Mouse (Mus musculus): ENCODE measurements around the gene Nubp1. TPM values are rescaled to one million over a fixed set of nuclear protein-coding genes. Genes with fewer than 3 reads are reported as not detected.
A peak's percentile ranks its signal among the peaks of the same experiment; 100 is the strongest.

Gene Nubp1
- total and polyA plus RNA-seq, 3 experiments, result 57.7 to 75.0 TPM; not detected in 1

DNA sequence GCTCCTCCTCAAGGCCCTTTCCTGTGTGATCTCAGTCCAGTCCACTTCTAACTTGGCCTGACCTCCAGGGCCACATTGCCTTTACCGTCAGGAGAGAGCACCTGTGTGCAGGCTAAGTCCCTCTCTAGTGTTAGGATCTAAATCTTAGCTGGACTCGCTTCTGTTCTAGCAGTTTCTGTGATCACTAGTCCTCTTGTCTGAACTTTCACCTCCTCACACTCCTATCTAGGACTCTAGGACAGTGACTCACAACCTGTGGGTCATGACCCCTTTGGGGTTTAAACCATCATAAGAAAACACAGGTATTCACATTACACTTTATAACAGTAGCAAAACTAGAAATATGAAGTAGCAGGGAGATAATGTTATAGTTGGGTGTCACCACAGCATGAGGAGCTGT lies 40.2 kb downstream of the Nubp1 start:
- Histone ChIP-seq H3K27ac (ENCODE audit: control insufficient read depth, low read depth, low read length) (no peak overlapping the region), H3K79me2 (ENCODE audit: control insufficient read depth, insufficient read depth, low read length, poor library complexity) (no peaks in the 10 kb centered on the region), H3K4me1 (ENCODE audit: control insufficient read depth in 1 of 2, insufficient read depth in 2 of 2, low read length in 2 of 2) (no peaks in the 10 kb centered on the region), H3K27me3 (ENCODE audit: control insufficient read depth in 1 of 2, insufficient read depth in 2 of 2, low read length in 2 of 2) (0 out of 4 replicates have a peak, but pooled peaks cover 0 to 2% of the 10 kb centered on the region in 2 experiments), H3K9me3 (replicated peaks; ENCODE audit: insufficient read depth, low read length) (no peaks in the 10 kb centered on the region), H3K9ac (ENCODE audit: control insufficient read depth, low read depth, low read length, poor library complexity, severe bottlenecking) (no peak overlapping the region), H3K4me3 (ENCODE audit: control insufficient read depth in 1 of 2, insufficient read depth in 1 of 2, low read depth in 2 of 2, low read length in 2 of 2) (no peak overlapping the region), H3K36me3 (ENCODE audit: control insufficient read depth in 1 of 2, insufficient read depth in 2 of 2, low read length in 2 of 2) (no peaks in the 10 kb centered on the region)
- DNase-seq (ENCODE audit: low read depth, low spot score), result no peak
- TF ChIP-seq GABPA (IDR thresholded peaks at IDR 0.05; ENCODE audit: low read depth, low read length), result no peak
- TF ChIP-seq TBP (IDR thresholded peaks at IDR 0.05; ENCODE audit: low read depth, low read length), result no peak
- TF ChIP-seq NRF1 (IDR thresholded peaks at IDR 0.05; ENCODE audit: insufficient read depth, low read depth, low read length, poor library complexity, severe bottlenecking), result no peak
- no peak for TF ChIP-seq MEF2A (IDR thresholded peaks at IDR 0.05; ENCODE audit: extremely low read depth, insufficient replicate concordance, low read depth, low read length, poor library complexity, severe bottlenecking)
- no peak for TF ChIP-seq HCFC1 (IDR thresholded peaks at IDR 0.05; ENCODE audit: low read depth, low read length)
- TF ChIP-seq POLR2AphosphoS5 (IDR thresholded peaks at IDR 0.05; ENCODE audit: borderline replicate concordance, low read depth, low read length), result no peak
- no peak for TF ChIP-seq CTCF (IDR thresholded peaks at IDR 0.05 in 2 of 3, conservative IDR thresholded peaks at IDR 0.05 in 1 of 3; ENCODE audit: control insufficient read depth in 1 of 3, insufficient read depth in 1 of 3, low read depth in 2 of 3, low read length in 3 of 3, poor library complexity in 1 of 3, severe bottlenecking in 1 of 3)
- TF ChIP-seq MAFK (IDR thresholded peaks at IDR 0.05; ENCODE audit: borderline replicate concordance, low read depth, low read length), result no peak
- TF ChIP-seq POLR2AphosphoS2 (IDR thresholded peaks at IDR 0.05; ENCODE audit: low read length), result no peak

DNA sequence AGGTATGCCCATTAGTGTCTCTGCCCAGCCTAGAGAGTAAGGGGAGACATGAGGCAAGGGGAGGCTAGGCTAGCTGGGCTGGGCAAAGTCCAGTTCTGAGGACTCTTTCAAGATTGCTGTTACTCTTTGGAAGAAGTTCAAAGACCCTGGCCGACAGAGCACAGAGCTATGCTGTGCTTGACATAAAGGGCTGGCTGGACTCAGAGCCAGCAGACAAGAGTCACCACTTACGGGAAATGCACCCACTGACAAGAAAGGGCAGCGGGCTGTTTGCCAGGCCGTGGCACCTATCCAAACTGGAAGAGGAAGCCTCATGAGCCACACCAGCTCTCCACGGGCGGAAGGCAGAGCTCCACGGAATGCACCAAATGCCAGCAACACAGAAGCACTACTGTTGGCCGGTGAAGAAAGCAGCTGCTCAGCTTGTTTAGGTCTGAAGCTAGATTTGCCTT lies 40.7 kb downstream of the Nubp1 start:
- no peaks in the 10 kb centered on the region for H3K79me2 ChIP-seq (ENCODE audit: control insufficient read depth, insufficient read depth, low read length, poor library complexity)
- H3K9ac ChIP-seq (ENCODE audit: control insufficient read depth, low read depth, low read length, poor library complexity, severe bottlenecking), result no peak overlapping the region
- no peak overlapping the region for H3K4me3 ChIP-seq (ENCODE audit: control insufficient read depth in 1 of 2, insufficient read depth in 1 of 2, low read depth in 2 of 2, low read length in 2 of 2)
- no peak overlapping the region for H3K27ac ChIP-seq (ENCODE audit: control insufficient read depth, low read depth, low read length)
- peak; percentile 10 for DNase-seq (ENCODE audit: low read depth, low spot score)
- TF ChIP-seq ZC3H11A (IDR thresholded peaks at IDR 0.05; ENCODE audit: low read depth, low read length), result no peak
- no peaks in the 10 kb centered on the region for H3K9me3 ChIP-seq (replicated peaks; ENCODE audit: insufficient read depth, low read length)
- H3K36me3 ChIP-seq (ENCODE audit: control insufficient read depth in 1 of 2, insufficient read depth in 2 of 2, low read length in 2 of 2), result no peaks in the 10 kb centered on the region
- 0 out of 4 replicates have a peak, but pooled peaks cover 0 to 2% of the 10 kb centered on the region in 2 experiments for H3K27me3 ChIP-seq (ENCODE audit: control insufficient read depth in 1 of 2, insufficient read depth in 2 of 2, low read length in 2 of 2)
- H3K4me1 ChIP-seq (ENCODE audit: control insufficient read depth in 1 of 2, insufficient read depth in 2 of 2, low read length in 2 of 2), result no peaks in the 10 kb centered on the region

DNA sequence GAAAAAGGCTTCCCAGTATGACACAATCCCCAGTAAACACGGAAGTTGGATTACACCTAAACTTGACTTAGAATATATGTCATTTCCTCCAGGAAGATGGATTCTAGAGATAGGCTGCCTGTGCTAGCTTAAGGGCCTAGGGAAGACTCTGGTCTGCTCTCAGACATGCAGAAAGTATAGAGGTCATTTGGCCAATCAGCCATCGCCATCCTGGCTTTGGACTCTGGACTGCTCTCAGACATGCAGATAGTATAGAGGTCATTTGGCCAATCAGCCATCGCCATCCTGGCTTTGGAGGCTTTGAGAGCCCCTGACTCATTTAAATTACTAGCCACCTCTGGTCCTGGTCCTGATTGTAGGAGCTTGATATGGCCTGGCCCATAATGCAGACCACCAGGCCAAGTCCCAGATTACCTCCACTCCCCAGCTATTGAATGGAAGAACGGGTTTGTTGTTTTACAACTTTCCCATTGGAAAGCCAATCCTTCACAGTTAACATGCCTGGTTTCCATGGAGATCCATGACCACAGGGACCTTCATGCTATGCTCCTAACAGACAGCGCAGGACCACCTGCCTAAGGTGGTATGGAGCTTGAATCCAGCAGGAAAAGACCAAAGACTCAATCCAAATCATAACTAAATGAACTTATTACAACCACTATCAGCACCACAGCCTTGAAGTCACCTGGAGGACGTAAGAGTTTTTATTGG lies 42.3 kb downstream of the Nubp1 start:
- H3K36me3 ChIP-seq (ENCODE audit: control insufficient read depth in 1 of 2, insufficient read depth in 2 of 2, low read length in 2 of 2), result no peaks in the 10 kb centered on the region
- no peaks in the 10 kb centered on the region for H3K79me2 ChIP-seq (ENCODE audit: control insufficient read depth, insufficient read depth, low read length, poor library complexity)
- H3K4me3 ChIP-seq (ENCODE audit: control insufficient read depth in 1 of 2, insufficient read depth in 1 of 2, low read depth in 2 of 2, low read length in 2 of 2), result no peak overlapping the region
- no peaks in the 10 kb centered on the region for H3K4me1 ChIP-seq (ENCODE audit: control insufficient read depth in 1 of 2, insufficient read depth in 2 of 2, low read length in 2 of 2)
- no peaks in the 10 kb centered on the region for H3K9me3 ChIP-seq (replicated peaks; ENCODE audit: insufficient read depth, low read length)
- H3K27ac ChIP-seq (ENCODE audit: control insufficient read depth, low read depth, low read length), result no peak overlapping the region
- DNase-seq (ENCODE audit: low read depth, low spot score), result no peak
- H3K9ac ChIP-seq (ENCODE audit: control insufficient read depth, low read depth, low read length, poor library complexity, severe bottlenecking), result no peak overlapping the region
- H3K27me3 ChIP-seq (ENCODE audit: control insufficient read depth in 1 of 2, insufficient read depth in 2 of 2, low read length in 2 of 2), result peaks cover 0 to 2% of the 10 kb centered on the region in 2 experiments; a peak in 1 of 4 replicates
- TF ChIP-seq USF1 (IDR thresholded peaks at IDR 0.05; ENCODE audit: low read depth, low read length) (no peak), ZNF384 (IDR thresholded peaks at IDR 0.05; ENCODE audit: low read depth, low read length) (no peak), RCOR1 (IDR thresholded peaks at IDR 0.05; ENCODE audit: low read depth, low read length) (no peak), GABPA (IDR thresholded peaks at IDR 0.05; ENCODE audit: low read depth, low read length) (no peak), SMC3 (IDR thresholded peaks at IDR 0.05; ENCODE audit: low read depth, low read length) (no peak), MYB (IDR thresholded peaks at IDR 0.05; ENCODE audit: low read depth, low read length) (no peak), ZKSCAN1 (IDR thresholded peaks at IDR 0.05; ENCODE audit: low read depth, low read length) (no peak), HCFC1 (IDR thresholded peaks at IDR 0.05; ENCODE audit: low read depth, low read length) (no peak), POLR2A (IDR thresholded peaks at IDR 0.05; ENCODE audit: control insufficient read depth in 1 of 2, insufficient read depth in 1 of 2, low read depth in 1 of 2, low read length in 2 of 2, poor library complexity in 1 of 2) (no peak), JUND (IDR thresholded peaks at IDR 0.05; ENCODE audit: low read depth, low read length) (no peak), ZMIZ1 (IDR thresholded peaks at IDR 0.05; ENCODE audit: low read depth, low read length) (no peak), E2F4 (IDR thresholded peaks at IDR 0.05; ENCODE audit: borderline replicate concordance, low read depth, low read length) (no peak), CHD2 (IDR thresholded peaks at IDR 0.05; ENCODE audit: low read length) (no peak), NRF1 (IDR thresholded peaks at IDR 0.05; ENCODE audit: insufficient read depth, low read depth, low read length, poor library complexity, severe bottlenecking) (no peak), ELF1 (IDR thresholded peaks at IDR 0.05; ENCODE audit: low read depth, low read length) (no peak), MAX (IDR thresholded peaks at IDR 0.05; ENCODE audit: low read length) (no peak), ETS1 (IDR thresholded peaks at IDR 0.05; ENCODE audit: low read depth, low read length) (no peak)

All from MEL (cell line).